ENCODE assay signal across 11 mouse cellular contexts in the genomic region with DNA sequence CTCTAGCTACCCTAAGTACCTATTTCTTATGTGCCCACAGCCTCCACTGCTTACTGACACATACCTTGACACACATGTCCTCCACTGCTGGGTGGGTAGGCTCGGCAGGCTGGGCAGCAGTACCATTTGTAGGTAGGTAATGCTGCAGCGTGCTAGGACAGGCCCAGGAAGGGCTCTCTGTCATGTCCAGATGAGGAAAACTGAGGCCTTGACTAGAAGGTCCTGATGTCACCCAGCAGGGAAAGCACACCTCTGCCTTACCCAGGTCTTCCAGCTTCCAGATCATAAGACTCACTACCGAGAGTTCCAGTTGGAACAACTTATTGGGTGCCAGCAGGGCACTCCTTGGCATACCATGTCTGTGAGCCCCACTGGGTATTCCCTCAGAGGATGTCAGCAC. TPM values are rescaled to one million over a fixed set of nuclear protein-coding genes. Genes with fewer than 3 reads are reported as not detected.
DNase-seq lines count a peak whose midpoint lies in the region; ATAC-seq and TF ChIP-seq lines count a peak whose summit lies in the region.
"Had no signal": no experiment of that assay in that cellular context is flagged by ENCODE, and none has a peak within 500 bp of the region (broad histone marks: within the 10 kb centered on the region; RNA-seq: fewer than 3 reads in every experiment).

No protein-coding gene starts in this region.

- H3K9ac ChIP-seq in heart, embryonic 11.5 days (ENCODE audit: low read depth, low read length) = peak overlapping the region; percentile 59; the same call in 1 of the 2 replicates
- peak overlapping the region; percentile 25; the same call in 1 of the 2 replicates for H3K9ac ChIP-seq in midbrain, embryonic 12.5 days (replicated peaks)
- no peak overlapping the region; the same call in 1 of the 2 replicates for H3K9ac ChIP-seq in midbrain, embryonic 16.5 days (ENCODE audit: low read depth, low read length)
- H3K9ac ChIP-seq in embryonic facial prominence, embryonic 15.5 days = no peak overlapping the region
- H3K9ac ChIP-seq: kidney, embryonic 15.5 days had no signal

- no peak for TF ChIP-seq POLR2A in myocyte (IDR thresholded peaks at IDR 0.05; ENCODE audit: insufficient read length, low read depth)

- no peak overlapping the region for H3K4me2 ChIP-seq in heart, embryonic 11.5 days
- no peak overlapping the region for H3K4me2 ChIP-seq in midbrain, embryonic 12.5 days (replicated peaks)
- H3K4me2 ChIP-seq in midbrain, embryonic 16.5 days (ENCODE audit: low read length) = no peak overlapping the region
- no peak overlapping the region for H3K4me2 ChIP-seq in embryonic facial prominence, embryonic 15.5 days (replicated peaks)
- H3K4me2 ChIP-seq in myocyte (ENCODE audit: low read depth) = peak overlapping the region; percentile 68
- H3K4me2 ChIP-seq: kidney, embryonic 15.5 days had no signal

- 87% methylated on average over 3 of the region's 3 CpGs for WGBS in heart, embryonic 11.5 days (ENCODE audit: insufficient replicate concordance)
- WGBS in midbrain, embryonic 12.5 days = 87% methylated on average over 3 of the region's 3 CpGs
- WGBS in midbrain, embryonic 16.5 days = 93% methylated on average over 3 of the region's 3 CpGs
- 80% methylated on average over 3 of the region's 3 CpGs for WGBS in embryonic facial prominence, embryonic 15.5 days

- DNase-seq in heart, postnatal 36 days = no peak
- no peak for DNase-seq in frontal cortex, postnatal 14 days (ENCODE audit: low spot score in 2 of 2)
- no peak for DNase-seq in kidney, postnatal 25 days
- DNase-seq: gastrocnemius, postnatal 25 days had no signal

- H3K36me3 ChIP-seq in heart, embryonic 11.5 days (ENCODE audit: control insufficient read depth, insufficient read depth, low read length) = peaks cover 16% of the 10 kb centered on the region; the same call in 1 of the 2 replicates
- H3K36me3 ChIP-seq in midbrain, embryonic 12.5 days = peaks cover 21% of the 10 kb centered on the region
- H3K36me3 ChIP-seq in midbrain, embryonic 16.5 days (ENCODE audit: control insufficient read depth, insufficient read depth, low read length) = peaks cover 27% of the 10 kb centered on the region
- peaks cover 29% of the 10 kb centered on the region for H3K36me3 ChIP-seq in embryonic facial prominence, embryonic 15.5 days
- no peaks in the 10 kb centered on the region for H3K36me3 ChIP-seq in myocyte (ENCODE audit: control insufficient read depth, insufficient read depth)

- H3K27me3 ChIP-seq in heart, embryonic 11.5 days (ENCODE audit: control insufficient read depth, insufficient read depth, low read length) = no peaks in the 10 kb centered on the region
- no peaks in the 10 kb centered on the region for H3K27me3 ChIP-seq in midbrain, embryonic 12.5 days
- no peaks in the 10 kb centered on the region for H3K27me3 ChIP-seq in midbrain, embryonic 16.5 days (ENCODE audit: control insufficient read depth, insufficient read depth, low read depth, low read length)
- no peaks in the 10 kb centered on the region for H3K27me3 ChIP-seq in embryonic facial prominence, embryonic 15.5 days
- no peaks in the 10 kb centered on the region for H3K27me3 ChIP-seq in myocyte (ENCODE audit: control insufficient read depth, insufficient read depth, insufficient read length)
- H3K27me3 ChIP-seq: kidney, embryonic 15.5 days had no signal

- H3K79me2 ChIP-seq in myocyte (ENCODE audit: control insufficient read depth, insufficient read depth) = peaks cover 9% of the 10 kb centered on the region

- peaks cover 57% of the 10 kb centered on the region for H3K4me1 ChIP-seq in heart, embryonic 11.5 days (ENCODE audit: control insufficient read depth, insufficient read depth, low read length)
- H3K4me1 ChIP-seq in midbrain, embryonic 12.5 days = peaks cover 35% of the 10 kb centered on the region
- H3K4me1 ChIP-seq in midbrain, embryonic 16.5 days (ENCODE audit: control insufficient read depth, insufficient read depth, low read length) = peaks cover 50% of the 10 kb centered on the region
- peaks cover 63% of the 10 kb centered on the region for H3K4me1 ChIP-seq in embryonic facial prominence, embryonic 15.5 days

- intact Hi-C loops in heart, postnatal 36 days (cut with DNase I) = no loop called here

- H3K9me3 ChIP-seq in heart, embryonic 11.5 days (replicated peaks; ENCODE audit: control insufficient read depth, low read length) = no peaks in the 10 kb centered on the region
- H3K9me3 ChIP-seq in midbrain, embryonic 12.5 days = no peaks in the 10 kb centered on the region
- H3K9me3 ChIP-seq in midbrain, embryonic 16.5 days (replicated peaks; ENCODE audit: control insufficient read depth, low read length, poor library complexity, severe bottlenecking) = no peaks in the 10 kb centered on the region
- no peaks in the 10 kb centered on the region for H3K9me3 ChIP-seq in embryonic facial prominence, embryonic 15.5 days (replicated peaks)
- H3K9me3 ChIP-seq: kidney, embryonic 15.5 days had no signal

- H3ac ChIP-seq in myocyte (ENCODE audit: control insufficient read depth, insufficient read length) = no peak overlapping the region

- no peak overlapping the region for H3K27ac ChIP-seq in heart, embryonic 11.5 days (ENCODE audit: low read depth, low read length)
- H3K27ac ChIP-seq in midbrain, embryonic 12.5 days (replicated peaks) = no peak overlapping the region
- no peak overlapping the region for H3K27ac ChIP-seq in midbrain, embryonic 16.5 days (ENCODE audit: low read length)
- H3K27ac ChIP-seq in embryonic facial prominence, embryonic 15.5 days (replicated peaks) = peak overlapping the region; percentile 29

- ATAC-seq in heart, embryonic 11.5 days (replicated peaks; ENCODE audit: insufficient number of reproducible peaks, low FRiP score, low TSS enrichment) = no peak
- ATAC-seq in midbrain, embryonic 12.5 days (ENCODE audit: low FRiP score, low read depth) = no peak
- ATAC-seq in midbrain, embryonic 16.5 days = no peak
- no peak for ATAC-seq in embryonic facial prominence, embryonic 15.5 days (ENCODE audit: insufficient number of reproducible peaks, low FRiP score, low TSS enrichment, low read depth)

- no peak overlapping the region for H3K4me3 ChIP-seq in heart, embryonic 11.5 days (ENCODE audit: low read depth, low read length)
- no peak overlapping the region for H3K4me3 ChIP-seq in midbrain, embryonic 12.5 days
- H3K4me3 ChIP-seq in midbrain, embryonic 16.5 days (ENCODE audit: low read depth, low read length) = no peak overlapping the region
- no peak overlapping the region for H3K4me3 ChIP-seq in embryonic facial prominence, embryonic 15.5 days (replicated peaks)
- no peak overlapping the region for H3K4me3 ChIP-seq in myocyte
- H3K4me3 ChIP-seq: kidney, embryonic 15.5 days had no signal

TF ChIP-seq in myocyte, 11 proteins besides CTCF, POLR2A, EP300 and RAD21 (continues in another document):
- TF ChIP-seq REST (IDR thresholded peaks at IDR 0.05; ENCODE audit: insufficient read depth, insufficient read length) = no peak
- TF ChIP-seq CEBPB (IDR thresholded peaks at IDR 0.05; ENCODE audit: insufficient read depth, poor library complexity, severe bottlenecking) = no peak
- TF ChIP-seq MYOG (IDR thresholded peaks at IDR 0.05; ENCODE audit: control insufficient read depth in 1 of 3, insufficient read depth in 1 of 3, insufficient read length in 2 of 3, low read depth in 2 of 3) = no peak
- TF ChIP-seq MAX (IDR thresholded peaks at IDR 0.05; ENCODE audit: low read depth) = no peak
- no peak for TF ChIP-seq POLR2AphosphoS2 (IDR thresholded peaks at IDR 0.05; ENCODE audit: insufficient read length, low read depth)

RNA-seq across cellular contexts. Expression of gene Cic, which starts 7.5 kb away (rescaled TPM):
- polyA plus RNA-seq in heart, embryonic 11.5 days (2014; fragmentation: Nextera tagmentation; extraction: Ambion mirVana) = 25.0 and 31.5 TPM in 2 replicates
- 10 to 100 TPM; 63.7 to 68.7 TPM for total RNA-seq in heart, postnatal 36 days (2021)
- polyA plus RNA-seq in midbrain, embryonic 12.5 days (2016; fragmentation: Nextera tagmentation; extraction: Ambion mirVana) = 39.4 and 40.8 TPM in 2 replicates
- 33.8 and 38.8 TPM in 2 replicates for polyA plus RNA-seq in midbrain, embryonic 16.5 days (2015; fragmentation: Nextera tagmentation; extraction: Ambion mirVana)
- 46.3 and 50.6 TPM in 2 replicates for polyA plus RNA-seq in embryonic facial prominence, embryonic 15.5 days (2015; fragmentation: Nextera tagmentation; extraction: Ambion mirVana)
- polyA plus RNA-seq in myocyte (2012; fragmentation: generic; extraction: Trizol) = 65.8 TPM

RNA-seq across cellular contexts. Expression of gene Pafah1b3, which starts 22.8 kb away (rescaled TPM):
- polyA plus RNA-seq in heart, embryonic 11.5 days (2014; fragmentation: Nextera tagmentation; extraction: Ambion mirVana) = 141 and 158 TPM in 2 replicates
- total RNA-seq in heart, postnatal 36 days (2021) = 1 to 10 TPM; 3.7 to 5.1 TPM
- polyA plus RNA-seq in midbrain, embryonic 12.5 days (2016; fragmentation: Nextera tagmentation; extraction: Ambion mirVana) = 399 and 410 TPM in 2 replicates
- 672 and 703 TPM in 2 replicates for polyA plus RNA-seq in midbrain, embryonic 16.5 days (2015; fragmentation: Nextera tagmentation; extraction: Ambion mirVana)
- 213 and 216 TPM in 2 replicates for polyA plus RNA-seq in embryonic facial prominence, embryonic 15.5 days (2015; fragmentation: Nextera tagmentation; extraction: Ambion mirVana)
- 54.0 TPM for polyA plus RNA-seq in myocyte (2012; fragmentation: generic; extraction: Trizol)

RNA-seq across cellular contexts. Expression of gene Erf, which starts 24.4 kb away (rescaled TPM):
- polyA plus RNA-seq in heart, embryonic 11.5 days (2014; fragmentation: Nextera tagmentation; extraction: Ambion mirVana) = 20.5 and 25.0 TPM in 2 replicates
- total RNA-seq in heart, postnatal 36 days (2021) = 10 to 100 TPM; 22.3 to 26.2 TPM
- polyA plus RNA-seq in midbrain, embryonic 12.5 days (2016; fragmentation: Nextera tagmentation; extraction: Ambion mirVana) = 8.8 and 10.0 TPM in 2 replicates
- polyA plus RNA-seq in midbrain, embryonic 16.5 days (2015; fragmentation: Nextera tagmentation; extraction: Ambion mirVana) = 2.3 and 2.8 TPM in 2 replicates
- polyA plus RNA-seq in embryonic facial prominence, embryonic 15.5 days (2015; fragmentation: Nextera tagmentation; extraction: Ambion mirVana) = 21.0 and 22.1 TPM in 2 replicates
- 42.5 TPM for polyA plus RNA-seq in myocyte (2012; fragmentation: generic; extraction: Trizol)

RNA-seq across cellular contexts. Expression of gene Prr19, which starts 26.2 kb away (rescaled TPM):
- 0.54 and 0.63 TPM in 2 replicates for polyA plus RNA-seq in heart, embryonic 11.5 days (2014; fragmentation: Nextera tagmentation; extraction: Ambion mirVana)
- total RNA-seq in heart, postnatal 36 days (2021) = not detected
- polyA plus RNA-seq in midbrain, embryonic 12.5 days (2016; fragmentation: Nextera tagmentation; extraction: Ambion mirVana) = 1.3 and 1.7 TPM in 2 replicates
- 4.3 and 5.6 TPM in 2 replicates for polyA plus RNA-seq in midbrain, embryonic 16.5 days (2015; fragmentation: Nextera tagmentation; extraction: Ambion mirVana)
- 0.49 and 0.65 TPM in 2 replicates for polyA plus RNA-seq in embryonic facial prominence, embryonic 15.5 days (2015; fragmentation: Nextera tagmentation; extraction: Ambion mirVana)
- polyA plus RNA-seq in myocyte (2012; fragmentation: generic; extraction: Trizol) = not detected
- total RNA-seq: gastrocnemius, postnatal 25 days had no signal

RNA-seq across cellular contexts. Expression of gene Tmem145, which starts 30.9 kb away (rescaled TPM):
- 0.17 and 0.25 TPM in 2 replicates for polyA plus RNA-seq in heart, embryonic 11.5 days (2014; fragmentation: Nextera tagmentation; extraction: Ambion mirVana)
- total RNA-seq in heart, postnatal 36 days (2021) = not detected
- 20.1 and 21.4 TPM in 2 replicates for polyA plus RNA-seq in midbrain, embryonic 12.5 days (2016; fragmentation: Nextera tagmentation; extraction: Ambion mirVana)
- polyA plus RNA-seq in midbrain, embryonic 16.5 days (2015; fragmentation: Nextera tagmentation; extraction: Ambion mirVana) = 83.8 and 98.0 TPM in 2 replicates
- polyA plus RNA-seq in embryonic facial prominence, embryonic 15.5 days (2015; fragmentation: Nextera tagmentation; extraction: Ambion mirVana) = 1.2 and 1.8 TPM in 2 replicates
- 0.02 TPM for polyA plus RNA-seq in myocyte (2012; fragmentation: generic; extraction: Trizol)
- total RNA-seq: gastrocnemius, postnatal 25 days had no signal
- polyA plus RNA-seq: thymus, postnatal 0 days had no signal

Comparison
In these comparisons a context has a peak if more than half of its experiments do, and no peak if none do; other contexts are left out.
1. H3K9ac ChIP-seq: peak in heart, embryonic 11.5 days (single experiment) and midbrain, embryonic 12.5 days (single experiment); none in midbrain, embryonic 16.5 days (single experiment) and embryonic facial prominence, embryonic 15.5 days (single experiment).